Mouse (Mus musculus) heart, embryonic 11.5 days (tissue): ENCODE data around the gene Ctf1. TPM values are rescaled to one million over a fixed set of nuclear protein-coding genes. Genes with fewer than 3 reads are reported as not detected.

Experiments
- ATAC-seq: fragments of 200-750 bp; cut with Nextera tagmentation; replicated peaks from 2 replicates; pipeline ENCODE4 v1.8.0; 2017; ENCODE audit warnings: moderate library complexity; ENCODE audit not compliant: insufficient number of reproducible peaks, low FRiP score, low TSS enrichment
- H3K27ac ChIP-seq: fragments of 300-500 bp; sonication (generic); 2 replicates; pipeline ENCODE4 v1.5.1; 2014; ENCODE audit warnings: mild to moderate bottlenecking, low read depth, low read length
- H3K27me3 ChIP-seq: fragments of 300-500 bp; sonication (generic); 2 replicates; pipeline ENCODE4 v1.6.1; 2014; ENCODE audit warnings: mild to moderate bottlenecking, low read length, mixed read lengths; ENCODE audit not compliant: control insufficient read depth, insufficient read depth
- H3K36me3 ChIP-seq: fragments of 300-500 bp; sonication (generic); 2 replicates; pipeline ENCODE4 v1.6.1; 2014; ENCODE audit warnings: mild to moderate bottlenecking, low read length, moderate library complexity, mixed read lengths; ENCODE audit not compliant: control insufficient read depth, insufficient read depth
- H3K4me1 ChIP-seq: fragments of 300-500 bp; sonication (generic); 2 replicates; pipeline ENCODE4 v1.6.1; 2014; ENCODE audit warnings: low read length; ENCODE audit not compliant: control insufficient read depth, insufficient read depth
- H3K4me2 ChIP-seq: fragments of 300-500 bp; sonication (generic); 2 replicates; pipeline ENCODE4 v1.6.1; 2014; ENCODE audit warnings: mild to moderate bottlenecking, moderate library complexity
- H3K4me3 ChIP-seq: fragments of 300-500 bp; sonication (generic); 2 replicates; pipeline ENCODE4 v1.5.1; 2014; ENCODE audit warnings: low read depth, low read length
- H3K9ac ChIP-seq: fragments of 300-500 bp; sonication (generic); 2 replicates; pipeline ENCODE4 v1.6.1; 2014; ENCODE audit warnings: mild to moderate bottlenecking, low read depth, low read length, moderate library complexity
- H3K9me3 ChIP-seq: fragments of 300-500 bp; sonication (generic); replicated peaks from 2 replicates; pipeline ENCODE4 v1.6.1; 2016; ENCODE audit warnings: low read length; ENCODE audit not compliant: control insufficient read depth
- WGBS: fragments of 180-500 bp; shearing (Covaris S2); extraction: QIAGEN DNeasy Blood & Tissue Kit; methylation state at CpG from one replicate; pipeline ENCODE4 v1.1.7; 2014; ENCODE audit not compliant: insufficient replicate concordance; 5-methylcytosine and 5-hydroxymethylcytosine counted together
- polyA plus RNA-seq: library from polyadenylated mRNA; unstranded; fragments of >200 nt; fragmentation: Nextera tagmentation; extraction: Ambion mirVana; gene quantifications from 2 replicates; pipeline ENCODE4 v1.2.1, GENCODE M21; 2014

Ctf1 gene
- polyA plus RNA-seq, 1 experiment from 2014 or later, result 4.7 TPM

DNA sequence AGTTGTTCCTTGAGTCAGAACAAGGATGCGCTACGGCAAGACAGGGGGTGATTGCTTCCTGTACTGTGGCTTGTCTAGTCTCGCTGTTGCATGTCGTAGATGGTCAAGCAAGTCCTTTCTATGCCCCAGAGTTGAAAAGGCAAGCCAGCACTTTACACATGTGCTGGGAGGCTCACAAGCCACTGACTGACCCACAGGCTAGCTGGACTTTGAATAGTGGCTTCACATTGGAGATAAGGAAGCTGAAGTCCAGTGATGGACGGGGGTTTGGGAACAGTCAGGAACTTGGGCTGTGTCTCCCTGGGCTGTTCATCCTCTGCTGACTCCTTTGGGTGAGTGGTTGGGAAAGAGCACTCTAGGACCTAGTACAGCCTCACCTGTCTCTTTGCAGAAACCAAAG is 39.1 kb downstream of the Ctf1 start:
- Histone ChIP-seq H3K9ac (no peak overlapping the region), H3K4me3 (no peak overlapping the region), H3K27ac (no peak overlapping the region), H3K36me3 (peaks cover 37% of the 10 kb centered on the region), H3K9me3 (no peaks in the 10 kb centered on the region), H3K4me1 (peaks cover 11% of the 10 kb centered on the region; the same call in 1 of the 2 replicates), H3K4me2 (no peak overlapping the region), H3K27me3 (peaks cover 18% of the 10 kb centered on the region)
- ATAC-seq, result no peak
- WGBS, result 88% methylated on average over 5 of the region's 5 CpGs

GRCm38 (mm10) chr7:127752069-127752468 is 39.5 kb downstream of the Ctf1 start:
- Histone ChIP-seq H3K27me3 (peaks cover 23% of the 10 kb centered on the region), H3K27ac (no peak overlapping the region), H3K9me3 (no peaks in the 10 kb centered on the region), H3K36me3 (peaks cover 38% of the 10 kb centered on the region), H3K9ac (no peak overlapping the region), H3K4me2 (no peak overlapping the region), H3K4me1 (peaks cover 11% of the 10 kb centered on the region; the same call in 1 of the 2 replicates), H3K4me3 (no peak overlapping the region)
- WGBS, result 90% methylated on average over 27 of the region's 27 CpGs
- no peak for ATAC-seq

DNA sequence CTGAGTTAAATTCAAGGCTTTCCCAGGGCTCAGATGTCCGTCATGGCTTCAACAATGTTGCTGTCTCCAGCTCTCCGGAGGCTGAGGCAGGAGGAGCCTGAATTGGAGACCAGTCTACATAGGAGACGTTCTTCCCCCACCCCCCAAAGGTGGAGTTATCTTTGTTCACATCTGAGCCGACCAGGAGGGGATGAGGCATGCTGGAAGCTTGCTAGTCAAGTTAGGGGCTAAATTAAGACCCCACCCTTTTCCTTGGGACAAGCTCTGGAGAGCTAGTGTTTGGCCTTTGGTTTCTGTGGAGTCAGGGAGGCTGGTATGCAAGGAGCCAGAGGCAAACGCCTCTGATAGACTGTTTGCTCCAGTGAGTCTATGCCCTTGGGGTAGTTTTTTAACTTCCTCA is 40.6 kb downstream of the Ctf1 start:
- no peaks in the 10 kb centered on the region for H3K9me3 ChIP-seq
- H3K27ac ChIP-seq, result no peak overlapping the region
- no peak overlapping the region for H3K9ac ChIP-seq
- peaks cover 1% of the 10 kb centered on the region; the same call in 1 of the 2 replicates for H3K4me1 ChIP-seq
- WGBS, result 68% methylated on average over 5 of the region's 5 CpGs
- H3K36me3 ChIP-seq, result peaks cover 43% of the 10 kb centered on the region
- H3K27me3 ChIP-seq, result peaks cover 32% of the 10 kb centered on the region
- no peak overlapping the region for H3K4me3 ChIP-seq
- no peak for ATAC-seq
- H3K4me2 ChIP-seq, result no peak overlapping the region

GRCm38 (mm10) chr7:127753741-127754140 is 41.2 kb downstream of the Ctf1 start:
- peaks cover 43% of the 10 kb centered on the region for H3K36me3 ChIP-seq
- no peaks in the 10 kb centered on the region for H3K4me1 ChIP-seq
- peaks cover 34% of the 10 kb centered on the region for H3K27me3 ChIP-seq
- no peak overlapping the region for H3K4me3 ChIP-seq
- no peak overlapping the region for H3K27ac ChIP-seq
- ATAC-seq, result no peak
- 84% methylated on average over 7 of the region's 7 CpGs for WGBS
- no peak overlapping the region for H3K9ac ChIP-seq
- no peak overlapping the region for H3K4me2 ChIP-seq
- no peaks in the 10 kb centered on the region for H3K9me3 ChIP-seq

- Histone ChIP-seq H3K9ac (no peak overlapping the region), H3K4me2 (peak overlapping the region; percentile 21), H3K36me3 (peaks cover 18% of the 10 kb centered on the region), H3K27ac (no peak overlapping the region), H3K27me3 (peaks cover 36% of the 10 kb centered on the region), H3K4me1 (peaks cover 9% of the 10 kb centered on the region), H3K4me3 (no peak overlapping the region), H3K9me3 (no peaks in the 10 kb centered on the region)
- ATAC-seq, result no peak
- 13% methylated on average over 6 of the region's 6 CpGs for WGBS
Measured at GRCm38 (mm10) chr7:127759716-127760115, 47.2 kb downstream of the Ctf1 start.

- Histone ChIP-seq H3K9ac (no peak overlapping the region), H3K4me3 (no peak overlapping the region), H3K36me3 (peaks cover 15% of the 10 kb centered on the region), H3K4me1 (peaks cover 9% of the 10 kb centered on the region), H3K9me3 (no peaks in the 10 kb centered on the region), H3K27me3 (peaks cover 33% of the 10 kb centered on the region), H3K27ac (no peak overlapping the region), H3K4me2 (no peak overlapping the region)
- ATAC-seq, result no peak
- 81% methylated on average over 3 of the region's 3 CpGs for WGBS
Measured at GRCm38 (mm10) chr7:127760478-127760877, 47.9 kb downstream of the Ctf1 start.

- ATAC-seq, result 0 out of 2 replicates have a peak, but pooled peaks have one; percentile 20
- Histone ChIP-seq H3K27me3 (peaks cover 30% of the 10 kb centered on the region), H3K9me3 (no peaks in the 10 kb centered on the region), H3K4me2 (no peak overlapping the region), H3K27ac (no peak overlapping the region), H3K4me3 (no peak overlapping the region), H3K4me1 (peaks cover 9% of the 10 kb centered on the region), H3K36me3 (peaks cover 16% of the 10 kb centered on the region), H3K9ac (no peak overlapping the region)
- WGBS, result 33% methylated on average over 7 of the region's 7 CpGs
Measured at GRCm38 (mm10) chr7:127761026-127761425, 48.5 kb downstream of the Ctf1 start.

- Histone ChIP-seq H3K4me1 (peaks cover 9% of the 10 kb centered on the region), H3K27me3 (peaks cover 8% of the 10 kb centered on the region), H3K9me3 (no peaks in the 10 kb centered on the region), H3K36me3 (peaks cover 19% of the 10 kb centered on the region), H3K4me2 (no peak overlapping the region), H3K9ac (no peak overlapping the region), H3K27ac (no peak overlapping the region), H3K4me3 (no peak overlapping the region)
- no peak for ATAC-seq
- 90% methylated on average over 4 of the region's 4 CpGs for WGBS
Measured at GRCm38 (mm10) chr7:127763642-127764041, 51.1 kb downstream of the Ctf1 start.

DNA sequence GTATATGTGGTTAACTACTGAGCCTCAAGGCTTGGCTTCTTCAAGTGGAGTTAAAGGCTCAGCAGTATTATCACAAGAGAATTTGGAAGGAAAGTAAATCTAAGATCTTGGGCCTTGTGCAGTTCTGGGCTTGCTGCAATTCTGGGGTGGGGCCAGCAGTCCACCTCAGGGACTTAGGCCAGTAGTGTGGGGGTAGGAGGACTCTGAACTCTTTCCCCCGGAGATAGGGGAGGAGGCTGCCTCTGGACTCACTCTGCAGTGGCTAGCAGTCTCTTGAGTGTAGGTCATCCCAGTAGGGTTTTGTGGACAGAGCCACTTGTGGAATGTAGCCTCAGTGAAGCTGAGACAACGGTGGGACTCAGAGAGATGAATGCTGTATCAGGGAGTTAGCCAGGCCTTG is 53.2 kb downstream of the Ctf1 start:
- Histone ChIP-seq H3K9me3 (no peaks in the 10 kb centered on the region), H3K4me2 (no peak overlapping the region), H3K9ac (no peak overlapping the region), H3K4me1 (peaks cover 16% of the 10 kb centered on the region), H3K4me3 (no peak overlapping the region), H3K27me3 (peaks cover 8% of the 10 kb centered on the region), H3K27ac (no peak overlapping the region), H3K36me3 (peaks cover 19% of the 10 kb centered on the region)
- WGBS, result 77% methylated on average over 2 of the region's 2 CpGs
- no peak for ATAC-seq
